Mouse (Mus musculus): Measurements from ENCODE around the gene Kmt2a.

- TF ChIP-seq FOSL1 (IDR thresholded peaks at IDR 0.05; ENCODE audit: insufficient read depth, low read length, poor library complexity, severe bottlenecking) (no peak), CTCF (IDR thresholded peaks at IDR 0.05; ENCODE audit: control insufficient read depth, insufficient read depth, insufficient read length) (peak; percentile 28), MAX (IDR thresholded peaks at IDR 0.05) (no peak)
Observed at GRCm38 (mm10) chr9:44772750-44773651, 108.1 kb downstream of the Kmt2a start.

All from C2C12 (cell line).